Mouse (Mus musculus) brain, embryonic 18.5 days (tissue): Measurements from ENCODE around the gene 2010003K11Rik.

ENCODE experiments used
- DNase-seq: peaks from one replicate; pipeline ENCODE4 v3.0.0-alpha.2; 2012; ENCODE audit warnings: low read depth, low spot score

The 2010003K11Rik gene

DNA sequence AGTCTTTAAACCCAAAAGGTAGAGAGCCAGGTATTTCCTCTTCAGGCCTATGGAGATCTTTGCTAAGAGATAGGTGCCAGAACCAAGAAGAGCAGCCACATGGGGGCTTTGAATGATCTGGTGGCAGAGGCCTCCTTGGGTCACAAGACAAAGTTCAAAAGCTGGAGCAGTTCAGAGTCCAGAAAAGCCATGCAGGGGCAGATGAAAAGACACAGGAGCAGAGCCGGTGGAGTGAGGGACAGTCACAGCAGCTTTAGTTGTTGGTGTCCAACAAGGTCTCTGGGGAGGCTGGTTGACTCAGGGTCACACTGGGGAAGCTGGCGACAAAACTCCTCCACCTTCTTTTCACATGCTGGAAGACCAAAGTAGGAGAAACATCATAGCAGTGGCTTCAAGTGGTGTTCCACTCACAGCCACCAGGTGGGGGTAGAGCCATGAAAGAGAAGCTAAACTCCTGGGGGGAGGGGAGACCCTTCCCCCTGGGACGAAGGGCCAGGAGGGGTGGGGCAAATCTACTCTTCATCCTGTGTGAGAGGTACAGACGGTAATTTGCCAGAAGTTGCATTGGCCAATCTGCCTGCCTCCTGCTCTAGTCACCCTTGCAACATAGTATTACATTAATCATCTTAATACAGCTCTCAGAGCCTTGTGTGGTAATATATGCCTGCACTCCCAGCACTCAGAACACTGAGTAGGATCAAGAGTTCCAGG, 965 bp downstream of the 2010003K11Rik start:
- no peak for DNase-seq

DNA sequence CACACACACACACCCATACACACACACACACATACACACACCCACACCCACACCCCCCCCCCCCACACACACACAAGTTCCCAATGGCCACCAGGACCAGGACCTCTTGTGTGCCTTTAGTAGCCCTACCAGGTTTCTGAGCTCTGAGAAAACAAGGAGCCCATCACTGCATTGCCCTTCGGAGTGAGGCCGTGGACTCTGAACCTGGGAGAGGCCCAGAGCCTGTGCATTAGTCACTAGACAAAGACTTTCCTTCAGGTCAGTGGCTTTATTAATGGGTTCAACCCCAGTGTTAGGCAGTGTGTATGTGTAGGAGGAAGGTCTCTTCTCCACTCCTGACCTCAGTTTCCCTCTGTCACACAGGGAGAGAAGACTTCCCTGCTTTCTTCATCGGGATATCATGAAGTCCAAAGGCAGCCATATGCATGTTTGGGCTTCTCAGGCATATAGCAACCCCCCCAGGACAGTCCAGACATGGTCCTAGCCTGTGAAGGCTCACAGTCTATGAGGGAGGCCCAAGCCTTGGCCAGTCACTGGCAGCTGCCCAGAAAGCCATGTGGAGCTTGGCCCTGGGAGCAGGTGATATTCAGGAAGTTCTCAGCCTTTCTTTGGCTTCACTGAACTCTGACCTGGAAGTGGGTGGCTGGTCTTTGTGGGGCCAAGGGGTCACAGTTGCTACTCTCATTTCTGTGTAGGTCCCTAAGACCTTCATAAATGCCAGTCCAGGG, 1.7 kb downstream of the 2010003K11Rik start:
- DNase-seq, result no peak

DNA sequence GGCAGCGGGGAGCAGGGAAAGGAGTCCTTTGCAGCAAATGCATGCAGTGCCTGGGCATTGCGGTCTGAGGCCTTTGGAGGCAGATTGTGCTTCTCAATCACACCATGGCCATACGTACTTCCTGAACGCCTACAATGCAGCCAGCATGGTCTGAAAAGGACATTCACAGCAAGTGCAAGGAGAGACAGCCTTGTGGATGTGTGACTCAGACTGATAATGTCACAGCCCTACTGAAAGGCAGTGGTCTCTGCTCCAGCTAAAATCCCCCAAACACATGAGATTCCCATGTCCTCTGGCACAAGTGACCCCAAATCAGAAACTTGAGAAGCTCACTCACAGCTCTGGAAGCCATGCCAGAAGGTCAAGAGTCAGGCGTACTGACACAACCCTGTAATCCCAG, 2.6 kb downstream of the 2010003K11Rik start:
- no peak for DNase-seq

DNA sequence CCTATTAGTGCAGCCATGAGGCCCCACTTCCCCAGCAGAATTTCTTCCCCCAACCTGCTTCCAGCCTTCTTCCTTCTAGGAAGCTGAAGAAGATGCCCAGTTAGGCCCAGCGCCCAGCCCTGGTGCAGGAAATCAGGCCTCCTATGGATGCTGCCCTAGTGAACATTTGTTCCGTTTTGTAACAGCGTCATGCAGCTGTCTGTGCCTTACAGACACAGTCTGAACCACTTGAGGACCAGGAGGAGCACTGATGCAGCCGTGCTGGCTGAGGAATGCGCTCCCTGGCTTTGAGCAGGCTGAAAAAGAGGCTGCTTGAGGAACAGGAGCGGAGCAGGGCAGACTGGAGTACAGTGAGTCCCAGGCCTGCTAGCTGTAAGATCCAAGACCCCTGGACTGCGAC, 3.7 kb downstream of the 2010003K11Rik start:
- DNase-seq, result no peak

DNA sequence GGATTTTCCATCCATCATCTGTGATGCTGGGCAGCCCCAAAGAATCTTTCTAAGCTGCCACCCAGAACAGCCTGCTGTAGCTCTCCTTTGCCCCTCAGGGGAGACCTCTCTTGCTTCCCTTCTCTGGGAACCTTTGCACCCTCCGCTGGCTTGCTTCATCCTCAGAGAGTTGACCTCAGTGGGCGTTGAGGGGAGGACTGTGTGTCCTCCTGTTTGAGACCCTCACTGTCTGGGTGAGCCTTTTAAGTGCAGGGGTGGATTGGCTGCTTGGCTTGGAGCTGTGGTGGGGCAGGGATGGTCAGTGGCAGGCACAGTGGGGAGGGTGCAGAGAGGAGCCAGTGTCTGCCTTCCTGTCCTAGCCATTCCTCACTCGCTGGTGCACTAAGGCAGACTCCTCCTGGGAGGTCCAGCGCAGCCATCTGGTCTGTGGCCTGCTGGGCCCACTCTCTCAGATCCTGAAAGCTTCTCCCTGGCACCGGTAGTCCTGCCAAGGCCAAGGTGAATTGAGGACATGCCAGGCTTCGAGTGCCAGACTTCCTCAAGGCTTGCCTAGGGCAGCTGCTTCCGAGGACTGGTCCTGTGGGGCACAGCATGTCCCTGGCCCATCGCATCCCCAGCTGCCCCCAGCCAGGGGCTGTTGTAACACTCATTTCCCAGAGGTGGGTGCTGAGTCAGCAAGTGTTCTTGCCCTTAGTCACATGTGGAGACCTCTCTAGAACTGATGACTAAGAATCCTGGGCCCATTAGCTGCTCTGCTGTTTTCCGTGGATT, 5.7 kb downstream of the 2010003K11Rik start:
- no peak for DNase-seq

GRCm38 (mm10) chr19:4491080-4491695, 7.2 kb downstream of the 2010003K11Rik start:
- DNase-seq, result no peak

GRCm38 (mm10) chr19:4487877-4488276, 10.5 kb downstream of the 2010003K11Rik start:
- no peak for DNase-seq

- no peak for DNase-seq
These were observed 13.4 kb downstream of the 2010003K11Rik start for GRCm38 (mm10) chr19:4485006-4485405.

DNA sequence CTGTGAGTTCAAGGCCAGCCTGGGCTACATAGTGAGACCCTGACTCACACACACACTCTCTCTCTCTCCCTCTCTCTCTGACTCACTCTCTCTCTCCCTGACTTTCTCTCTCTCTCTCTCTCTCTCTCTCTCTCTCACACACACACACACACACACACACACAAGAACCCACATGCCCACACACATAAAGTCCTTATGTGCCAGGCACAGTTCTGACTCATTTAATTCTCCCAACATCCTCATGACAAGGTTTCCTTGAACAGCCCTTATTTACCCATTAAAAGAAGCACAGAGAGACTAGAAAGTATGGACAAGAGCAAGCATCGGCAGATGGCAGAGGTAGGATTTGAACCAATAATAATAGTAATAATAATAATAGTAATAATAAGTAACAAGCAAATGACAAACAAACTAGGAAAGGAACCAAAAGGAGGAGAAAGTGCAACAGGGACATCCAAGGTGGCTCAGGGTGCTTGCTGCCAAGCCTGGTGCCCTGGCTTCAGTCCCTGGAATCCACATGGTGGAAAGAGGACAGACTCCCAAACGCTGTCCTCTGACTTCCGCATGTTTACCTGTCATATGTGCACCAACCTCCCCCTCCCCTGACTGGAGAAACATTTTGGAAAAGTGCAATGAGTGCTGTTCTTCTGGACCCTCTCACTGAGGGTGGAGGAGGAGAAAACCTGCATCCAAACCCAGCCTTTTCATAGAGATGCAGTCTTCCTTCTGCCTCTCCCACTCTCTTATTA, 16.1 kb downstream of the 2010003K11Rik start:
- DNase-seq, result no peak

DNA sequence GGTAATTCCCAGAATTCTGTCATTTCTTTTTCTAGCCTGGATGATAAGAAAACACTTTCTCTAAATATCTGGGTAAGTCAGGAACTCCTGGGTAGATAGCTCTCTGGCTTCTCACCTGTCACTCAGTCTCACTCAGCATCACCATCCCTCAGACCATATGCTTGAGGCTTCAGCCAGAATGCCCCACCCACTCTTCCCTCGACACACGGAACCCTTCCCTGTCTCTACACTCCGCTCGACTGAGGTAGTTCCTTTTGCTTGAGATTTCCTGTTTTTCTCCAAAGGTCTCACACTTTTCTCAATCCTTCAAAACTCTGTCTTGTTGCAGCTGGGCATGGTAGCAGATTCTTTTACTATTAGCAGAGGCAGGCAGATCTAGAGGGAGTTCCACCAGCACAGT, 17.1 kb downstream of the 2010003K11Rik start:
- no peak for DNase-seq

DNA sequence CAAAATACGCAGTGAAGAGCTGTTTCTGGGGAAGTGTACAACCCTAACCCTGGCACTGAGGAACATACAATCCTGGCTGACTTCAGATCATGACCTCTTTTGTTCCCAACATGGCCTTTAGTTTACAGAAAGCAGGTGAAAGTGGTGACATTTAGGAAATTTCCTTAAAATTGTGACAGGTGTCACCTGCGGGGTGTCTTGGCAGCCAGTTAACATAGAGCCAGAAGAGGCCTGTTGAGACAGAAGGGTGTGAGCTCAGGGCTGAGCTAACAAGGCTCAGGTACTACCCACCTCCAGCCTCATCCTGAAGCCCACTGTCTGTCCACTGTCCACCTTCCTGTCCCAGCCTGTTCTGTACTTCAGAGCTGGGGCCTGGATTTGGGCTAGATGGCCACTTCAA, 18.3 kb downstream of the 2010003K11Rik start:
- DNase-seq, result no peak

- DNase-seq, result no peak
These were observed 20.2 kb downstream of the 2010003K11Rik start for GRCm38 (mm10) chr19:4478190-4478516.

DNA sequence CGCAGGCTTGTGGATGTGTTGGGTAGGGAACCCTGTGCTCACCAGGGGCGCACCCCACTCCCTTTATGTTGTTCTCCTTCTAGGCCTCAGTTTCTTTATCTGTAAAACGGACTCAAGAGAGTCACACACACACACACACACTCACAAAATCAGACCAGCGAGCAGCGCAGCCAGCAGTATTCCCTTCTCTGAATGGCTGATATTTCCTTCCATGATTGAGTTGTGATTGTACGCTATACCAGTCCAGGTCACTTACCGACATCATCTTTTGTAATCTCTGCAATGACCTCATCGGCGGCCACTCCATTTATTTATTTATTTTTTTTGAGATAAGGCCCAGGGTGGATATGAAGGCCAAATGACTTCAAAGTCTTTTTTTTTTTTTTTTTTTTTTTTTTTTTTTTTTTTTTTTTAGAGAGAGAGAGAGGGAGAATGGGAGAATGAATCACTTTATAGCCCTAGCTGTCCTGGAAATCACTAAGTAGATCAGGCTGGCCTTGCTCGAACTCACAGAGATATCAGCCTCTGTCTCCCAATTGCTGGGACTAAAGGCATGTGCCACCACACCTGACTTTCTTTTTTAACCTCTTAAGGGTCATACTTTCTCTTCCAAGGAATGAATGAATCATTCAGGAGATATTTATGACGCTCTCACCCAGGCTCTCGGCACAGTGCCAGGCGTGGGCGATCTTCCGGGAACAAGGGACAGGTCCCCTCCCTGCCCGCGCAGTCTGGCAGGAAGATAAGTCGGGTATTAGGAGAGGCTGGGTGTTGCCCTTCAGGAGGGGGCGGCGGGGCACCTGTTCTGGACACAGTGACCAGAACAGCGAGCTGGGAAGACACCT, 20.8 kb downstream of the 2010003K11Rik start, which contains the start of gene Syt12:
TSS of gene Syt12 (minus strand) at position 103 of the 845 bp plus-strand sequence.
- no peak for DNase-seq

GRCm38 (mm10) chr19:4476601-4477257, 21.7 kb downstream of the 2010003K11Rik start:
- no peak for DNase-seq

- DNase-seq, result no peak
These were observed 23.0 kb downstream of the 2010003K11Rik start for GRCm38 (mm10) chr19:4475224-4475925.

DNA sequence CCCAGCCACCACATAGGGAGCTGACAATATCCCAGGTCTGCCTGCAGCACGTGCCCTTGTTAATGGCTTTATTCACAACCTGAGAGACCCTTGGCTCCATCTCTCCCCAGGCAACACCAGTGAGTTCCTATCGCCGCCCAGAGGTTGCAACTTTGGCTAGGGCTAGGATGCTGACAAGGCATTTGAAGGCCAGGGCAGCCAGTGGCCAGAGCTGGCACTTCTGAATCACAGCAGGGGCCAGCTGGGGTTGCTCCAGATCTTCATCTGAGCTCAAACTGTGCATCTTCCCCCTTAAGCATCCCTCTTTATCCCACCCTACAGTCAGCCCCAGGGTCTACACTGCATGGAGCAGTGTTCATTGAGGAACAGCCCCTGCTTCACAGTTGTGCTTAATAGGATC, 23.6 kb downstream of the 2010003K11Rik start:
- no peak for DNase-seq

DNA sequence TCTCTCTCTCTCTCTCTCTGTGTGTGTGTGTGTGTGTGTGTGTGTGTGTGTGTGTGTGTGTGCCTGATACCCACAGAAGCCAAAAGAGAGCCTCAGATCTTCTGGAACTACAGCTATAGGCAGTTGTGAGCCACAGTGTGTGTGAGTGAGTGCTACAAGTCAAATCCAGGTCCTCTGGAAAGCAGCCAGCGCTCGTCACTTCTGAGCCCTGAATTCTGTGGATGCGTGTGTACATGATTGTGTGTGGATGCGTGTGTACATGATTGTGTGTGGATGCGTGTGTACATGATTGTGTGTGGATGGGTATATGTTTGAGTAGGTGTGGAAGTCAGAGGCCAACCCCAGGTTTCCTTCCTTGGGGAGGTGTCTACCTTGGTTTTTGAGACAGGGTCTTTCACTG, 24.8 kb downstream of the 2010003K11Rik start:
- DNase-seq, result no peak

DNA sequence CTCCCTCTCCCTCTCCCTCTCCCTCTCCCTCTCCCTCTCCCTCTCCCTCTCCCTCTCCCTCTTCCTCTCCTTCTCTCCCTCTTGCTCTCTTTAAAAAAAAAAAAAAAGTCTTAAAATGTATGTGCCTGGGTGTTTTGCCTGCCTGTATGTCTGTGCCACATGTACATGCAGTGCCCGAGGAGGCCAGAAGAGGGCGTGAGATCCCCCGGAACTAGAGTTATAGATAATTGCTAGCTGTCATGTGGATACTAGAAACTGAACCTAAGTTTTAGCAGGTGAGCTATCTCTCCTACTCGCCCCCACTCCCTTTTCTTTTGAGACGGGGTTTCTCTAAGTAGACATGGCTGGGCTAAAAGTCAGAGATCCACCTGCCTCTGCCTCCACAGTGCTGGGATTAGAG, 30.0 kb downstream of the 2010003K11Rik start:
- DNase-seq, result no peak

DNA sequence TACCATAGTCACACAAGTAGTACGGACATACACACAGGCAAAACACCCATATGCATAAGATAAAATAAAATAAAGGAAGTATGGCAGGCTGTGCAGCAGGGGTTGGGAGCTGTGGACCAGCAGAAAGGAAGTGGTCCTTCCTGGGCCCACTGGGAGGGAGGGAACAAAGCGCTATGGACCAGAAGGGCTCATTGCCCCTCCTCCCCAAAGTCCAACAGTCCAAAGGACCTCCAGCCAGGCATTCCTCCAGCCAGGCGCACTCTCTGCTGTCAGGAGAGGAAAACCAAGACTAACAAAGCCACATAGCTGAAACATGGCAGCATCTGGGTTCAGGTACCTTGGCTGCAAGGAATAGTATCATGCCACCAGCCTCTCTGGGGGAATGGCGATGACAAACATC, 33.7 kb downstream of the 2010003K11Rik start:
- no peak for DNase-seq
